Mouse (Mus musculus) kidney, postnatal 25 days (tissue): ENCODE data around the gene Hist1h3b.
"Not testable (repeated sequence)": the region's sequence is repeated elsewhere in the genome, so short reads cannot be mapped to it uniquely, and the experiment has no call there.

Source experiments
- DNase-seq, 2 experiments: peaks; one replicate each; pipeline ENCODE4 v3.0.0; 2021; ENCODE audit warnings: mixed read lengths in 2 of 2

Hist1h3b gene

DNA sequence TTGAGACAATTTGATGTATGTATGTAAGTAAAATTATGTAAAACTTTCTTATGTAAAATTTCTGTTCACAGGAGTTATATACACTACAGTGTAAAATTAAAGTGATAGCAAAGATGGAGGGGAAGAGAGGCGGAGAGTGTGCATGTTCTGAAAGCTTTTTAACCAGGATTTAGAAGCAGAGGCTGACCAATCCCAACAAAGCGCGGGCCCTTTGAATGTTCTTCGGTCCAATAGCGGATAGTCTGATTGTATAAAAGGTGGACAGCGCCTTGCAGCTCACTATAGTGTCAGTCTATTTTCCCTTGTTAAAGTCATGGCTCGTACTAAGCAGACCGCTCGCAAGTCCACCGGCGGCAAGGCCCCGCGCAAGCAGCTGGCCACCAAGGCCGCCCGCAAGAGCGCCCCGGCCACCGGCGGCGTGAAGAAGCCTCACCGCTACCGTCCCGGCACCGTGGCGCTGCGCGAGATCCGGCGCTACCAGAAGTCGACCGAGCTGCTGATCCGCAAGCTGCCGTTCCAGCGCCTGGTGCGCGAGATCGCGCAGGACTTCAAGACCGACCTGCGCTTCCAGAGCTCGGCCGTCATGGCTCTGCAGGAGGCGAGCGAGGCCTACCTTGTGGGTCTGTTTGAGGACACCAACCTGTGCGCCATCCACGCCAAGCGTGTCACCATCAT is at the start of gene Hist1h3b:
TSS of gene Hist1h3b (plus strand) at position 201 of the 675 bp plus-strand sequence.
- DNase-seq = peak; percentile 90 to 94

DNA sequence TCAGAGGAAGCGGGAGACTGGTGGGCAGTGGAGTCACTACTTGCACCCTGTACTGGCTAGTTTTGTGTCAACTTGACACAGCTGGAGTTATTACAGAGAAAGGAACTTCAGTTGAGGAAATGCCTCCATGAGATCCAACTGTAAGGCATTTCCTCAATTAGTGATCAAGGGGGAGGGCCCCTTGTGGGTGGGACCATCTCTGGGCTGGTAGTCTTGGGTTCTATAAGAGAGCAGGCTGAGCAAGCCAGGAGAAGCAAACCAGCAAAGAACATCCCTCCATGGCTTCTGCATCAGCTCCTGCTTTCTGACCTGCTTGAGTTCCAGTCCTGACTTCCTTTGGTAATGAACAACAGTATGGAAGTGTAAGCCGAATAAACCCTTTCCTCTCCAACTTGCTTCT is 49.3 kb upstream of the Hist1h3b start:
- DNase-seq = not testable (repeated sequence)

DNA sequence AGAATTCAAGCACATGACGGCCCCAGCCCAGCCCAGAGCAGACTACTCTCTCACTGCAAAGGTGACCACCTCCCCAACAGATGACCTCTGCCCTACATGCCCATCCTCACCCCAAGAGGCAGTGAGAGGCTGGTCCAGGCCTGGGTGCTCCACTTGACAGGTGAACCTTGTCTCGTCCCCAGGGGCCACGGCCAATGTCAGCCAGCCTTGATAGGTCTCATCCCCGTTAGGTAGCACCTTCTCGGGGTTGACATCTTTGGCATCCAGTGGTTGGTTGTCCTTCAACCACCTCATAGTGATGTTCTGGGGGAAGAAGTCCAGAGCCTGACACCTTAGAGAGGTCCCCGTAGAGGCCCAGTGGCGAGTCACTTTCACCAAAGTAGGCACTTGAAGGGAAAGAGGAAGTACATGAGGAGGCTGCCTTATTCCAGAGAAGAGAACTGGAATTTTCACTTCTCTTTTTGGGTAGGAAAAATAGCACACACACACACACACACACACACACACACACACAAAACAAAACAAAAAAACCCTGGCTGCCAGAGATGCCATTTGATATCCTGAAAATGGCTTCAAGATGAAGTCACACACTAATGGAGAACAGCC is 46.2 kb upstream of the Hist1h3b start:
- DNase-seq = no peak

DNA sequence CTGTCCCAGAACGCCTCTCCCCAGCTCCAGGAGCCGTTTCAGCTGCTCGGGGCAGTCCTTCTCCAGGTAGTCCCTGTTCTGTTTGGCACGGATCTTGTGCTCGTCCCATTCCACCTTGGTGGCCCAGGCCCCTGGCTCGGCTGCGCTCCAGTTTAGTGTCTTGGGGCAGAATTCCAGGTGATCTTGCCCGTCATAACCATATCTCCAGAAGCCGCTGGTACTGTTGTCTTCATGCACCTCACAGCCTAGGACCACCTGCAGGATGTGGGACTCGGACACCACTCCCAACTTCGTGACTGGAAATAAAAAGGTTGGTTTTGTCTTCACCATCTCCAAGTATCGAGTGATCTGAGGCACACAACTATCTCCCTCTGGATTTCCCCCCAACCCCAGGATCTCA is 45.3 kb upstream of the Hist1h3b start:
- no peak for DNase-seq

DNA sequence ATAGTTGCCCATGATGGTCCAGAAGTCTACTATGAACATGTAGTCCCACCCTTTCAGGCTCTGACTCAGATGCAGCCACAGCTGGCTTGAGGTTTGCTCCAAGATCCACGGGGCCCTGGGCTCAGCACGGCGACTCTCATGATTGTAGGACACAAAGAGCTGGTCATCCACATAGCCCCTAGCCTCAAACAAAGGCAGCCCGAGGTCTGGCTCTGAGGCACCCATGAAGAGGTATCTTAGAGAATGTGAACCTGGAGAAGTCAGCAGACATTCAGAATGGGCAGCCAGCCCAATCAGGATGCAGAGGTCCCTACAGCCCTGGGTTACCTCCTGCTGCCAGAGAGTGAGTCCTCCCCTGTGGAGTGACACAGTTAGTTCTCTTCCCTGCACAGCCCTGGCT is 44.0 kb upstream of the Hist1h3b start:
- DNase-seq = no peak

DNA sequence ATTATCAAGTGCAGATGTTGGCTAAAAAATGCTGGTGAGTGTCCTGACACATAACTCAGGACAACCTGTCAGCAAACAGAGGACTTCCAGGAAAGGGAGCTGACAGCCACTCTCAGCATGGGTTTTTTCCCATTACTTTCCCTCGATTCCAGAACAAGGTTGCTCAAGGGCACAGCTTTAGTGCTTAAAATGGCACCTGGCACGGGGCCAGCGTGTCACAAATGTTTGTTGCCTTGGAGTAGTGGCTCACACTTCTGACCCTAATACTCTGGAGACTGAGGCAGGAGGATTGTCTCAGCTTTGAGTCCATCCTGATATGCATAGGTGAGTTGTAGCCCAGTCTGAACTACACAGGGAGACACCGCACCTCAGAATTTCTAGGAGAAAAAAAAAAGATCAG is 43.4 kb upstream of the Hist1h3b start:
- DNase-seq = peak in 1 of 2 experiments; percentile 34

DNA sequence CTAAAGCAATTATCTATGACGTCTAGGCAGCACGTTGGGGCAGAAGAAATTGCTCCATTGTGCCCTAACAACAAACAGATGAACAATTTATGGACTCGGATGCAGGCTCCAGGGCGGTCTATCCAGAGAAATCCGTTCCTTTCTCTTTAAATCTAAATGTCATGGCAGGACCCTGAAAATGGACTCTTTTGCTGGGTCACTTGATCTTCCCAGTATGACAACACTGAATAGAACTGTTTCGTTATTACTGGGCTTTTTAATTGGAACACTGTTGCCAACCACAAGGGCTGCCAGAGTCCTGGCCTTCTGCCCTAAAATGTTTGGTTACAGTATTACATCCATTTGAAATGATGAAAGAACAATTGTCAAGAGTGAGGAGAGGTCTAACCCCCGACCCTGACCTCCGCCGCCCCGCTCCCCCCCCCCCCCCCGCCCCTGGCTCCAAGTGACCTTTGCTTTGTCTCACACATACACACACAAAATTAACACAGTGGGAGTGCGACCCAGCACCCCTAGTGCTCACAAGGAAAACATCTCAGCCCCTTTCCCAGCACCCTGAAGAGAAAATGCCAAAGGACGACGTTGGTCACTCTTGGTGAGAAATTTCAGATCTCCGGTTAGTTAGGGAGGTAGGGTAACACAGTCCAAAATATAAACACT is 42.2 kb upstream of the Hist1h3b start:
- DNase-seq = peak in 1 of 2 experiments; percentile 10

DNA sequence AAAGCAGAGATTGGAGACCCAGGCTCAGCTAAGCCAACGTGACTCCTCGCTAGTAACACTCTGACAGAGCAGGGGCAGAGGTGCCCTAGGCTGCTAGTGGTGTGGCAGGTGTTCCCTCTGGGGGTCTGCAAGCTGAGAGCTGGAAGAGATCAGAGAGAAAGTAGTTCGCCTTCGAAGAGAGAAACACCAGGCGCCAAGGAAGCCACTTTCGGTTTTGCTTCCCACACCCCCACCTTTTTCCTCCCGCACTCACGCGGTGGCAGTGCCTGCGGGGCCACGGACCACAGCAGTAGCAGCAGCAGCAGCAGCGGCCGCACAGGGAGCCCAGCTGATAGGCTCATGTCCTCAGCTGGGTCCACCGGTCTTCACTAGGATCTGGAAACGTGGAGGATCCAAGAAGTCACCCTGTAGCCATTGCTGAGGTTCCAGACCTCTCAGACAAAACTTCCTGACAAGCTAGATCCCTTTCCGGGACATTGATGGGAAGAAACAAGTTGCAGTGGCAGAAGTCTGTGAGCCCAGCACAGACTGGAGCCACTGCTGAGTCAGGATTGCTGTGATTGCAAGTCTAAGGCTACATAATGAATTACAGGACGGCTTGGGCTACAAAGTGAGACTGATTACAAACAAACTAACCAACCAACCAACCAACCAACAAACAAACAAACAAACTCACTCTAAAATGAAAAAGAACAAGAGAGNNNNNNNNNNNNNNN is 41.5 kb upstream of the Hist1h3b start, which contains the start of gene Hfe:
TSS of gene Hfe (minus strand) at position 481 of the 716 bp plus-strand sequence.
- DNase-seq = peak; percentile 60 to 78

DNA sequence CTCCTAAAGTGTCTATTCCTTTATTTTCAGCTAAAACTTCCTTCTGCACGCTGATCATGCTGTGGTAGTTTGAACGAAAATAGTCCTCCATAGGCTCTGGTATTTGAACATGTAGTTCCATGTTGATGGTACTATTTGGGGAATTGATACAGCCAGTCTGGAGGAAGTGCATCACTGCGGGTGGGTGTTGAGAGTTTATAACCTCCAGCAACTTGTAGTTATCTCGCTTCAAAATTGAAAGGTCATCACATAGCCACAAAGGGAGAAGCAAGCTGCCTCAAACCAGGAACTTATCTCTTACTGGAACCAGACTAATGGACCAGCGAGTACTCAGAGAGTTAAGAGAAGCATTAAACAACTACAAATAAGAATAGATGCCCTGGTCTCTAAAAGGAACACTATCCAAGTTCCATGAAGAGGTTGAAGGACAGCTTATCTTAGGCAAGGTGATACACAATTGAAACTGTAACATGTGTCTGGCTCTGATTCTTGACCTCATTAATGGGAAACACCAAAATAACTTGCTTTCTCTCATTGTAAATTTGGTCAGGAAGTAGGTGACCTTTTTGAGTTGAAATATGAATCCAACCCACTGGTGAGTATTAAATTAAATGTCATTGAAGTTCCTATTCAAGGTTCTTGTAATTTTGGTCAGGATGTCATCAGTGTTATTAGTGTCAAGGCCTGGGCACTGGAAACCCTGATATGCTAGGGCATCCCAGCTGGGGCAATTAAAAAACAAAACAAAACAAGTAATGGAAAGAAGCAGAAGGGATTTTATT is 35.6 kb upstream of the Hist1h3b start:
- no peak for DNase-seq

DNA sequence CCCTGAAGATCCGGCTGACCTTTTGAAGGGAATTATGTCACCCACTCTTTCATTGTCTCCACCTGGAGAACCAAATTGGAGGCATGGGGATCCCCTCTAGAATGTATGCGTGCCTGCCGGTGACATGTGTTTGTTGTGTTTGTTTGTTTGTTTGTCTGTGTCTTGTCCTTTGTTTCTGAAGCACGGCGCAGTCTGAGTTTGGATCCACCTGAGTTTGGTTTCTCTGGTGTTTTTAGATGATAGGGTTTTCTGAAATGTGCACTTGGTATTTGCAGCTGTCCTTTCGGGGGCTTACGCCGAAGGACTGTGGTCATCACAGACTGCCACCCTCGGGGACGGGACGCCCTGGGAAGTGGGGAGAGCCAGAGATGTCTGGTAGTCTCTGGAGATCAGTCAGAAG is 34.9 kb upstream of the Hist1h3b start:
- DNase-seq = no peak

DNA sequence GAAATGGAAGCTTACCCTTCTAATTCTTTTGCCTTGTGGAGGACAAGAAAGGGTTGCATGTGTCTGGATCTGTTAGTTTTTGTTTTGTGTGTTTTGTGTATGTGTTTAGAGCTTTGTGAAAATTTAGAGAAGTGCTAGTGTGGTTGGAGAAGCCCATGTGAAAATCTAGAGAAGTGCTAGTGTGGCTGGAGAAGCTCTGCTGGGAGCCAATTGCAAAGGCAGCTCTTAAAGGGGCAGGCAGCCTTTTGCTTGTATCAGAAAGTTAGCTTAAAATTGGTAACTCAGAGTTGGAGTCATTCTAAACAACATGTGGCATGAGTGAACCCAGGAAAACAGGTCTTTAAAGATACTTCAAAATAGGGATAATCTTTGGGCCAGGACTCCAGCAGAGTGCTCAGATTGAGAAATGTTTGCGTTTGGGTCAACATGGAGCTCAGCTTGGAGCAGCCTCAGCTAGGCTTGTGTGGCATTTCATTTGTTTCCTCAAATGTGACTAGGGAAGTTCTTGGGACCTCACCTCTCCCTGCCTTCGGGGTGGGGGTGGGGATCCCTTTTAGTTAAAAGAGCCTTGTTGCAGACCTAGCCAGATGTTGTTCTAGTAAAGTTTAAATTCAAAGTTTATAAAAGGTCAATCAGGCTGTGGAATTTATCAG is 34.3 kb upstream of the Hist1h3b start:
- not testable (repeated sequence) for DNase-seq

DNA sequence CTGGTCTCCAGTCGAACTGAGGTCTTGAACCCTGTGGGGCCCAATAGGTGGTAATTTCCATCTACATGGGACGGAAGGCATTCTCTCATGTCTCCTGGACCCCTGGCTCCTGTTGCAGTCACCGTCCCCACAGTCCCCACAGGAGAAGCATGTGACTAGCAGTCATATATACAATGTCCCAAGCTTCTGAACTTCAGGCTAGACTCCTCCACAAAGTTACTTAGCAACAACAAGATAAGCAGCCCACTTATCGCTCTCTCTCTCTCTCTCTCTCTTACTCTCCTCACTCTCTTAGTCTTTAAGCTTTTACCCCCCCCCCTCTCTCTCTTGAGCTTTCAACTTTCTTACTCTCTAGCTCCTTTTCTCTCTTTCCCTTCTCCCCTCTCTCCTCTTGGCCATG is 27.8 kb upstream of the Hist1h3b start:
- no peak for DNase-seq

DNA sequence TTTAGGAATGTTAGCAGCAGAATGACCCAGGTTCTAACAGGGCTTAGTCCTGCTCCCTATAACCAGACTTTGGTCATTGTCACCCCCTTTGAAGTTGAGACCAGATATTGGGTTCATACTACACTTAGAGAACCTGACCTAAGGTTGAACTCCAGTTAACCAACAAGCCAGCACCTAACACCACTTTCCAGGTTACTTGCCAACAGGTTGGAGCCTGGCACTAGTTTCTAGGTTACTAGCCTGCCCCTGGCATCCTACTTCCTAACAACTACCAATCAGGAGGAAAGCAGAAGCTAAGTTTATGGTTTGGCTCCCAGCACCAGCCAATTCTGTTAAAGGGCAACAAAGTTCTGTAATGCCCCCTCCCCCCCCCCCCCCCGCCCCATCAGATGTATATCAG is 26.9 kb upstream of the Hist1h3b start:
- DNase-seq = no peak

DNA sequence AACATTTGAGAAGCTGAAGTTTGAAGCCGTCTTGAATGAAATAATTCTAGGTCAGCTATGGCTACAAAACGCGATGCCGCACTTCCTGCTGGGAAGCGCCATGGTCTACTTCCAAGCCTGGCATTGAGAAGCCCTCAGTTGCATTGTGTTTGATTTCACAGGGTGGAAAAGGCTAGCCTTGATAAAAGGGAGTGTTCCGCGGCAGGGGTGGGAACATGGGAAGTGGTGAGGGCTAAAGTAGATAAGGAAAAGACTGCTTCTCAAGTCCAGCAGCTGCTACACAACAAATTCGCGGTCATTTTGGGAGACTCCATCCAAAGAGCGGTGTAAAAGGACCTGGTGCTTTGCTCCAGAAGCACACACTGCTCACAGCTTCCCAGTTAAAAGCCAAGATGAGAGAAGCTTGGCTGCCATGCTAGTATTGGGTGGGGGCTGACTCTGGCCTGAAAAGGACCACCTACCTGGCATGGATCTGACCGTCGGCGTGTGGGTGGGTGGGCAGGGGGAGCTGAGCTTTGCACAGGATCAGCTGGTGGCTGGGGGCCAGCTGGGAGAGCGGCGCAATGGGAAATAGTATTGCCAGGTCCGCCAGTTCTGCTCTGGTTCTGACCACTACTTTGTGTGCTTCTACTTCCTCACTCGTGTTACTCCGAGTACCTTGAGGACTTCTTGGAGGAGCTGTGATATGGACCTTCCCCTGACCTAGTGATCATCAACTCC is 23.4 kb upstream of the Hist1h3b start:
- DNase-seq = no peak

DNA sequence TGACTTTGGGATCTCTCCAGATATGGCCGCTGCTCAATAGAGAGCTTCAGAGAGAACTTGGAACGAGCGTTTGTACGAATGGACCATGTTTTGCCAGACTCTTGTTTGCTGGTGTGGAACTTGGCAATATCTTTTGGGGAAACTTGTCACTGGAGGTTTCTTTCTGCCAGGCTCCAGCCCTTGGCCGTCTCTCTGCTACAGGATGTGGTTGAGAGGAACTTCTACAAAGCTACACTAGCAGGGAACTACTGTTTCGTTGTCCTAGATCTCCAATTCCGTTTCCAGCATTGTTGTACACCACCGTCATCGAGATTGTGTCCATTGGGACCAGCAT is 22.9 kb upstream of the Hist1h3b start:
- DNase-seq = no peak

DNA sequence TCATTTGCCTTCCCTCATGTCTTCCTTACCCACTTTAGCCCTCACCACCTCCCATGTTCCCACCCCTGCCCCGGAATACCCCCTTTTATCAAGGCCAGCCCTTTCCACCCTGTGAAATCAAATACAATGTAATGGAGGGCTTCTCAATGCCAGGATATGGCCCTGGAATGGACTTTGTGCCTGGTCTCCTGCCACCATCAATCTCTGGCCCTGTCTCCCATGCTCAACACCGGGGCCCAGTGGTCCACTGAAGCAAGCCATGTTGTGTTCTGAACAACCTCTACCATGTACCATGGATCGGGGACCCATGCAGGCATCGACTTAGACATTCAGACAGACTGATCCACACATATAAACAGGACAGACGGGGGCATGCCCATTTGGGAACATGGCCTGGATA is 22.4 kb upstream of the Hist1h3b start:
- DNase-seq = no peak

DNA sequence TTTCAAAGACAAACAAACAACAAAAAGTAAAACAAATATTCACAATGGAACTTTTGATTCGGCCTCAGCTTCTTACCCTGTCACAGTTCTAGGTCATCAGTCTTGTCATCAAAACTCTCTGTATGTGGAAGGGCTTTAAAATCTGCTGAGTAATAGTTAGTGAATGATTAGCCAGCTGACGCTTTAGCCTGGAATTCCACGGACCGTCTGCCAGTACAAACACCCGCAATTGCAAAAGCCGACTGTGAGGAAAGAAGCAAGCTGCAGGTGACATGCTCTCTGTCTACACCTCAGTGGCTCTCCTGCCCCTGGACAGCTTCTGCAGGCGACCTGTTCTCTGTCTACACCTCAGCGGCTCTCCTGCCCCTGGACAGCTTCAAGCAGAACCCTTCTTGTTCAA is 21.6 kb upstream of the Hist1h3b start:
- peak; percentile 65 to 84 for DNase-seq

DNA sequence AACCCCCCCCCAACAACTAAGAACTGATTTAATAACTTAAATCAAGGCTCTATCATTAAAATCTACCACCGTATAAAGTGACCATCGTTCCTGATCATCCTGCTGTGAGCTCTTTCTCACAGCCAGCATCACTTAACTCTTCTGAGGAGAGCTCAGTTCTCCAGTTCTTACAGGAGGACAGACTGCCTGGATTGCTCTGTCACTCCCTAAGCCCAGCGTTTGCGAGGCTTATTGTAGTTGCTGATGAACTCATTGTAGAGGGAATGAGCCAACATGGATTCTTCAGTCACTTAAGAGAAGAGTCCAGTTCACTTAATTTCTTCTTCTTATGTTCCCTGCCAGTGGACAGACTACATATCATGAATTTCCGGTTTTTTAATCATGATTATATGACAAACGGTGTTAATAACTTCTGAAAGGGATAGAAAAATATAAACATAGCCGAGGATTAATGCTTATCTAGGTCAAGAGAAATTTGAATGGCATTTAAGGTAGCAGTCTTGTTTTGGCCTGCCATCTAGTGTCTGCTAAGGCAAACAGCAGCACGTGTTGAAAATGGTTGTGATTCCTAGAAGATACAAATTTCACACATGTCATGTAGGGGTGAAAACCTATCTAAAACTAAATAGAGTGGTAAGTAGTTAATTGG is 19.8 kb upstream of the Hist1h3b start:
- DNase-seq = peak in 1 of 2 experiments; percentile 51

DNA sequence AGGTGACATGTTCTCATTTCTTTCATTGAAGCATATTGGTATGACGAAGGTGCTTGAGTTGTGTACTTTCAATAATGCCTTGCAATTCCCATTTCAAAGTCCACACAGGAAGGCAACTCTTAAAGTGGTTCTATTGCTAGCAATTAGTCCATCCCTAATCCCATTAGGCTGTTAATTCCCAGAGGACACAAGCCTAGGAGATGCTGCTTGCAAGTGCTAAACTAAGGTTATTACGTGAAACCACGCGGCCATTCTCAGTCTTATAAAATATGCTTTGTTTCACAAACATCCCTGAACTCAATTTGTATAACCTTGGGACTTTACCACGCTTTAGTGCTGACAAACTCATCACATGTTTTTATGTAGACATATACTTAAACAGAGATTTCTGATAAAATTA is 15.0 kb upstream of the Hist1h3b start:
- DNase-seq = no peak

DNA sequence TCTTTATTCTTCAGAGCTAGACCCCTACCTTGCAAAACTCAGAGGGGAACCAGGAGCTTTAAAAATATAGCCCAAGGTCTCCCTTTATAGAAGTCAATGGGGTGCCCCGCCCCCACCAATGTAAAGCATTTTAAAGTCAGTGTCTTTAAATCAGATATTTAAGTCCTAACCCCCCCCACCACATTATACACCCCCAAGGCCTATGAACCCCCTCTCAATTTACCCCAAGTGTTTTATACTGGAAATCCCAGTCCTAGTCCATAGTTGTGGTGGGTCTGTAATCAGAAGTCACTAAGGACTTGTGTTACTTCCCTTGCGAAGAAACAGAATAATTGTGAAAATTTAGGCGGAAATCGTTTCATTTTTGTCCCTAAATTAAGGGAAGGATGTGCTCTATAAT is 14.0 kb upstream of the Hist1h3b start:
- peak in 1 of 2 experiments; percentile 25 for DNase-seq

DNA sequence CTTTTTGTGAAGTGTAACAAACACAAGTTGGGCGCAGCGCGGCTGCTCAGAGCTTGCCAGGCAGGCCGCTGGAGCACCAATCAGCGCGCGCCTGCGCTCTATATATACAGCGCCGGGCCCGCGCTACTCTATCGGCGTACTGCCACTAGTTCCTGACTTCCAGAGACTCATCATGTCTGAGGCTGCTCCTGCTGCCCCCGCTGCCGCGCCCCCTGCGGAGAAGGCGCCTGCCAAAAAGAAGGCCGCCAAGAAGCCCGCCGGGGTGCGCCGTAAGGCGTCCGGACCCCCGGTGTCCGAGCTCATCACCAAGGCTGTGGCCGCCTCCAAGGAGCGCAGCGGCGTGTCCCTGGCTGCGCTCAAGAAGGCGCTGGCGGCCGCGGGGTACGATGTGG is 13.4 kb upstream of the Hist1h3b start, which contains the start of gene Hist1h1c:
TSS of gene Hist1h1c (plus strand) at position 132 of the 392 bp plus-strand sequence.
- peak; percentile 87 to 95 for DNase-seq
